In the genomic region with DNA sequence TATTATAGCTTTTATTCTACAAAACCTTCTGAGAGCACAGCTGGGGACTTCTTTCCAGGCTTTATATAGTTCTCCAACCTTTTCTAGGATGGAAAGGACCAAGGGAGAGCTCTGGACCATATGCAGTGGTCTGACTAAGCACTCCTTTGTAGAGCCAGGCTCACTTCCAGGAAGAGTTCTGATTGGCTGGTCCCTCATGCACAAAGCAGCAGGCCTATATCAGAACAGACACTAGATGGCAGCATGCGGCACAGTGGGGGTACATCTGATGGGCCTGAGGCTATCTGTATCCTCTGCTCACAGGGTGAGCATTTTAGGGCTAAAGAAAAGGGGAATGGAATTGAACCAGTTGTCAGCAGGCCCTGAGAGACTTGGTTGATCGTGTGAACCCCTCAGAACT, we compare ENCODE assay signal across 7 mouse cellular contexts. TPM values are rescaled to one million over a fixed set of nuclear protein-coding genes. Genes with fewer than 3 reads are reported as not detected.
DNase-seq lines count a peak whose midpoint lies in the region; ATAC-seq and TF ChIP-seq lines count a peak whose summit lies in the region.

No protein-coding gene starts in this region.

- H3K4me2 ChIP-seq in intestine, embryonic 14.5 days (ENCODE audit: low read length): no peak overlapping the region

- WGBS in intestine, embryonic 14.5 days: 34% methylated on average over 2 of the region's 2 CpGs
- WGBS in spleen, adult 2 months: 17% methylated on average over 2 of the region's 2 CpGs

- no peak overlapping the region for H3K9ac ChIP-seq in intestine, embryonic 14.5 days (ENCODE audit: low read length)

- TF ChIP-seq POLR2A in spleen, adult 2 months (IDR thresholded peaks at IDR 0.05; ENCODE audit: low read depth, low read length): no peak

- no peaks in the 10 kb centered on the region for H3K9me3 ChIP-seq in intestine, embryonic 14.5 days (ENCODE audit: control insufficient read depth, low read length)

- H3K27me3 ChIP-seq in intestine, embryonic 14.5 days (replicated peaks; ENCODE audit: control insufficient read depth, insufficient read depth, low read length): no peaks in the 10 kb centered on the region
- H3K27me3 ChIP-seq in spleen, adult 2 months (ENCODE audit: control insufficient read depth, insufficient read depth, low read length): no peaks in the 10 kb centered on the region

- peak; percentile 36 for DNase-seq in WW6 (ENCODE audit: low read depth, low spot score)
- peak; percentile 85 for DNase-seq in cerebellum, adult 9-10 months
- peak; percentile 49 to 70 for DNase-seq in frontal cortex, postnatal 14 days (ENCODE audit: low spot score in 2 of 2)
- peak; percentile 72 for DNase-seq in intestine, embryonic 14.5 days (ENCODE audit: low spot score)
- peak; percentile 46 to 63 for DNase-seq in left cerebral cortex, adult 8-10 months (ENCODE audit: low spot score in 2 of 2)
- peak; percentile 78 for DNase-seq in mesoderm, embryonic 11.5 days (ENCODE audit: low read depth, low spot score)
- peak; percentile 9 to 52 for DNase-seq in spleen, adult 2 months (ENCODE audit: low read depth in 1 of 2, low spot score in 2 of 2)

- peak; percentile 47; the same call in 1 of the 2 replicates for TF ChIP-seq CTCF in spleen, adult 2 months (IDR thresholded peaks at IDR 0.05; ENCODE audit: extremely low read depth, insufficient read depth, insufficient read length, insufficient replicate concordance)

- H3K4me3 ChIP-seq in intestine, embryonic 14.5 days (ENCODE audit: low read depth, low read length): no peak overlapping the region
- H3K4me3 ChIP-seq in spleen, adult 2 months (ENCODE audit: extremely low read depth, insufficient read depth, insufficient read length): no peak overlapping the region

- peak; percentile 58; the same call in 1 of the 2 replicates for ATAC-seq in intestine, embryonic 14.5 days (replicated peaks; ENCODE audit: low FRiP score, low TSS enrichment, low read depth)

- H3K4me1 ChIP-seq in intestine, embryonic 14.5 days (replicated peaks; ENCODE audit: control insufficient read depth, insufficient read depth, low read length): no peaks in the 10 kb centered on the region
- no peaks in the 10 kb centered on the region for H3K4me1 ChIP-seq in spleen, adult 2 months (ENCODE audit: control insufficient read depth, insufficient read depth, insufficient read length)

- H3K36me3 ChIP-seq in intestine, embryonic 14.5 days (ENCODE audit: control insufficient read depth, insufficient read depth, low read length): no peaks in the 10 kb centered on the region
- no peaks in the 10 kb centered on the region for H3K36me3 ChIP-seq in spleen, adult 2 months (ENCODE audit: control insufficient read depth, insufficient read depth, low read length)

- no peak overlapping the region for H3K27ac ChIP-seq in intestine, embryonic 14.5 days (ENCODE audit: low read depth)
- no peak overlapping the region for H3K27ac ChIP-seq in spleen, adult 2 months (ENCODE audit: insufficient read depth, low read length)

RNA-seq across cellular contexts. Expression of gene 4930564D02Rik, which starts 47.6 kb away (rescaled TPM):
- polyA plus RNA-seq in intestine, embryonic 14.5 days (2014; fragmentation: Nextera tagmentation; extraction: Ambion mirVana): not detected in 2 replicates
- total RNA-seq in left cerebral cortex, adult 8-10 months (2022): not detected
- not detected in 2 replicates for polyA plus RNA-seq in spleen, adult 2 months (2012; rRNA removed)

Comparison
In these comparisons a context has a peak if more than half of its experiments do, and no peak if none do; other contexts are left out.
1. DNase-seq: peak in every context shown above with its lines; median percentile 85 in cerebellum, adult 9-10 months; 78 in mesoderm, embryonic 11.5 days; 72 in intestine, embryonic 14.5 days; 60 in frontal cortex, postnatal 14 days; 54 in left cerebral cortex, adult 8-10 months; 36 in WW6; 30 in spleen, adult 2 months.